Mouse (Mus musculus) lung, adult 2 months (tissue): ENCODE measurements around the gene Plppr3.

Experiments used
- CTCF ChIP-seq: fragments of 200-500 bp; IDR thresholded peaks from 2 replicates; pipeline ENCODE4 v1.5.1; 2011; ENCODE audit warnings: mild to moderate bottlenecking, low read length, control low read depth; ENCODE audit not compliant: insufficient read depth
- POLR2A ChIP-seq: fragments of 200-500 bp; IDR thresholded peaks from 2 replicates; pipeline ENCODE4 v1.6.1; 2011; ENCODE audit warnings: low read depth, mild to moderate bottlenecking, control low read depth, low read length, borderline replicate concordance; ENCODE audit errors: extremely low read depth

- no peak for TF ChIP-seq CTCF
- TF ChIP-seq POLR2A, result no peak
Observed at GRCm38 (mm10) chr10:79866601-79867000, 7.8 kb downstream of the Plppr3 start.
